9 mouse cellular contexts compared by ENCODE assay signal in the genomic region with DNA sequence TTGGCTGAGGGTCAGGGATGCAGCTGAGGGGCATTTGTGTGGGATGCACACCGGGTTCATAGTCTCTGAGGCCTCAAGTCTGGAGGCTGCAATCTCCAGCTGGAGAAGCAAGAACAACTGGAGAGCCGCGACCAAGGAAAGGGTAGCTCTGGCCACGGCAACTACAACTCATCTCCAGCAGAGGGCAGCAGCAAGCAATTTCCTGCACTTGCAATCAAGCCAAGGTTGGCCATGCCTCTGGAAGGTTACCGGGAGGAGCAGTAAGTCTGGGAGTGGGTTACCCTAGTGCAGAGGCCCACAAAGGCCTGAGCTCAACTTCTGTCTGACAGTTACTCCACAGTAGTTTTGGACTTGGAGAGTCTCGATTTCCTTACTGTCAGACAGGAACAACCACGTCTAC.
A peak's percentile ranks its signal among the peaks of the same experiment; 100 is the strongest.
DNase-seq lines count a peak whose midpoint lies in the region; ATAC-seq and TF ChIP-seq lines count a peak whose summit lies in the region.
"Had no signal": no experiment of that assay in that cellular context is flagged by ENCODE, and none has a peak within 500 bp of the region (broad histone marks: within the 10 kb centered on the region; RNA-seq: fewer than 3 reads in every experiment).

No protein-coding gene starts in this region.

- WGBS in heart, embryonic 11.5 days (ENCODE audit: insufficient replicate concordance) = 24% methylated on average over 7 of the region's 7 CpGs
- 30% methylated on average over 7 of the region's 7 CpGs for WGBS in hindbrain, embryonic 14.5 days
- 27% methylated on average over 7 of the region's 7 CpGs for WGBS in midbrain, embryonic 14.5 days

- no peak for ATAC-seq in heart, embryonic 11.5 days (replicated peaks; ENCODE audit: insufficient number of reproducible peaks, low FRiP score, low TSS enrichment)
- ATAC-seq in hindbrain, embryonic 14.5 days (ENCODE audit: low FRiP score) = no peak
- ATAC-seq in midbrain, embryonic 14.5 days (ENCODE audit: low FRiP score, low TSS enrichment) = no peak

- intact Hi-C loops in left cerebral cortex, postnatal 10 days (cut with DNase I) = loop anchor here (5.0 kb wide), 2 partner anchors 91 to 246 kb away; no protein-coding TSS in a partner anchor

- peak; percentile 40 to 83 for DNase-seq in heart, adult 18-20 months
- DNase-seq in brain, adult 2 months (ENCODE audit: low read depth, low spot score) = peak; percentile 75
- peak; percentile 85 for DNase-seq in hindbrain, embryonic 14.5 days (ENCODE audit: low spot score)
- DNase-seq in left cerebral cortex, postnatal 10 days (ENCODE audit: extremely low spot score in 1 of 2, low spot score in 2 of 2) = peak; percentile 39 to 70
- DNase-seq in midbrain, embryonic 14.5 days = peak; percentile 89
- peak; percentile 49 to 76 for DNase-seq in spleen, postnatal 10 days (ENCODE audit: low spot score in 2 of 2)

- TF ChIP-seq POLR2A in embryonic fibroblast, embryonic 13.5 days (IDR thresholded peaks at IDR 0.05; ENCODE audit: low read depth, low read length) = no peak

- no peak overlapping the region for H3K27ac ChIP-seq in heart, embryonic 11.5 days (ENCODE audit: low read depth, low read length)
- no peak overlapping the region for H3K27ac ChIP-seq in embryonic fibroblast, embryonic 13.5 days (ENCODE audit: insufficient read depth, low read length)
- H3K27ac ChIP-seq in hindbrain, embryonic 14.5 days = no peak overlapping the region
- H3K27ac ChIP-seq in midbrain, embryonic 14.5 days (replicated peaks; ENCODE audit: low read depth, low read length) = no peak overlapping the region
- H3K27ac ChIP-seq: midbrain, embryonic 12.5 days had no signal

- no peak overlapping the region for H3K9ac ChIP-seq in heart, embryonic 11.5 days (ENCODE audit: low read depth, low read length)
- H3K9ac ChIP-seq in hindbrain, embryonic 14.5 days = no peak overlapping the region
- no peak overlapping the region for H3K9ac ChIP-seq in midbrain, embryonic 14.5 days (replicated peaks; ENCODE audit: low read length)
- H3K9ac ChIP-seq: midbrain, embryonic 12.5 days had no signal

- no peak overlapping the region for H3K4me2 ChIP-seq in heart, embryonic 11.5 days
- no peak overlapping the region for H3K4me2 ChIP-seq in hindbrain, embryonic 14.5 days (replicated peaks)
- no peak overlapping the region for H3K4me2 ChIP-seq in midbrain, embryonic 14.5 days (ENCODE audit: low read length)
- H3K4me2 ChIP-seq: midbrain, embryonic 12.5 days had no signal

- H3K36me3 ChIP-seq in heart, embryonic 11.5 days (ENCODE audit: control insufficient read depth, insufficient read depth, low read length) = no peaks in the 10 kb centered on the region
- no peaks in the 10 kb centered on the region for H3K36me3 ChIP-seq in hindbrain, embryonic 14.5 days (replicated peaks; ENCODE audit: control insufficient read depth, insufficient read depth)
- no peaks in the 10 kb centered on the region for H3K36me3 ChIP-seq in midbrain, embryonic 14.5 days (ENCODE audit: control insufficient read depth, insufficient read depth, low read length)
- H3K36me3 ChIP-seq: midbrain, embryonic 12.5 days had no signal

- H3K27me3 ChIP-seq in heart, embryonic 11.5 days (ENCODE audit: control insufficient read depth, insufficient read depth, low read length) = no peaks in the 10 kb centered on the region
- no peaks in the 10 kb centered on the region for H3K27me3 ChIP-seq in hindbrain, embryonic 14.5 days (ENCODE audit: control insufficient read depth, insufficient read depth, low read length)
- no peaks in the 10 kb centered on the region for H3K27me3 ChIP-seq in midbrain, embryonic 14.5 days (ENCODE audit: control insufficient read depth, insufficient read depth, low read length)
- H3K27me3 ChIP-seq: midbrain, embryonic 12.5 days had no signal

- peak; percentile 87; the same call in 1 of the 2 replicates for TF ChIP-seq CTCF in embryonic fibroblast, embryonic 13.5 days (IDR thresholded peaks at IDR 0.05; ENCODE audit: borderline replicate concordance, insufficient read depth, low read length)

- H3K4me3 ChIP-seq in heart, embryonic 11.5 days (ENCODE audit: low read depth, low read length) = no peak overlapping the region
- H3K4me3 ChIP-seq in embryonic fibroblast, embryonic 13.5 days (ENCODE audit: insufficient read depth, low read length) = no peak overlapping the region
- no peak overlapping the region for H3K4me3 ChIP-seq in hindbrain, embryonic 14.5 days (replicated peaks; ENCODE audit: low read length)
- H3K4me3 ChIP-seq in midbrain, embryonic 14.5 days (replicated peaks; ENCODE audit: low read depth, low read length) = no peak overlapping the region
- H3K4me3 ChIP-seq: midbrain, embryonic 12.5 days had no signal

- H3K9me3 ChIP-seq in heart, embryonic 11.5 days (replicated peaks; ENCODE audit: control insufficient read depth, low read length) = no peaks in the 10 kb centered on the region
- no peaks in the 10 kb centered on the region for H3K9me3 ChIP-seq in hindbrain, embryonic 14.5 days (ENCODE audit: control insufficient read depth, low read length)
- no peaks in the 10 kb centered on the region for H3K9me3 ChIP-seq in midbrain, embryonic 14.5 days (ENCODE audit: control insufficient read depth, low read length)
- H3K9me3 ChIP-seq: midbrain, embryonic 12.5 days had no signal

- no peaks in the 10 kb centered on the region for H3K4me1 ChIP-seq in heart, embryonic 11.5 days (ENCODE audit: control insufficient read depth, insufficient read depth, low read length)
- H3K4me1 ChIP-seq in embryonic fibroblast, embryonic 13.5 days (ENCODE audit: control insufficient read depth, insufficient read depth, low read length) = no peaks in the 10 kb centered on the region
- no peaks in the 10 kb centered on the region for H3K4me1 ChIP-seq in hindbrain, embryonic 14.5 days (replicated peaks; ENCODE audit: control insufficient read depth, insufficient read depth, low read length)
- H3K4me1 ChIP-seq in midbrain, embryonic 14.5 days (ENCODE audit: control insufficient read depth, insufficient read depth, low read length) = no peaks in the 10 kb centered on the region
- H3K4me1 ChIP-seq: midbrain, embryonic 12.5 days had no signal
